Mouse (Mus musculus): ENCODE data around the gene Ulbp1. TPM values are rescaled to one million over a fixed set of nuclear protein-coding genes. Genes with fewer than 3 reads are reported as not detected.

Gene Ulbp1
- polyA plus RNA-seq, 1 experiment from 2014 or later = 0.91 TPM

GRCm38 (mm10) chr10:7391935-7392930 is 81.2 kb downstream of the Ulbp1 start:
- Histone ChIP-seq H3K27ac (replicated peaks) (no peak overlapping the region), H3K27me3 (replicated peaks) (peaks cover 37% of the 10 kb centered on the region), H3K4me1 (peaks cover 32% of the 10 kb centered on the region), H3K9me3 (replicated peaks) (no peaks in the 10 kb centered on the region), H3K9ac (replicated peaks) (peak overlapping the region; percentile 44; the same call in 1 of the 2 replicates), H3K4me2 (peak overlapping the region; percentile 100), H3K4me3 (replicated peaks) (peak overlapping the region; percentile 61), H3K36me3 (no peaks in the 10 kb centered on the region)
- ATAC-seq (ENCODE audit: low FRiP score) = peak; percentile 32
- WGBS = under 1% methylated on average over 72 of the region's 73 CpGs

- Histone ChIP-seq H3K4me2 (peak overlapping the region; percentile 100), H3K27me3 (replicated peaks) (peaks cover 37% of the 10 kb centered on the region), H3K9ac (replicated peaks) (peak overlapping the region; percentile 44), H3K4me3 (replicated peaks) (peak overlapping the region; percentile 61), H3K4me1 (peaks cover 32% of the 10 kb centered on the region), H3K27ac (replicated peaks) (no peak overlapping the region), H3K9me3 (replicated peaks) (no peaks in the 10 kb centered on the region), H3K36me3 (no peaks in the 10 kb centered on the region)
- under 1% methylated on average over 20 of the region's 20 CpGs for WGBS
- ATAC-seq (ENCODE audit: low FRiP score) = peak; percentile 40
Measured at GRCm38 (mm10) chr10:7391561-7391934, 81.9 kb downstream of the Ulbp1 start.

DNA sequence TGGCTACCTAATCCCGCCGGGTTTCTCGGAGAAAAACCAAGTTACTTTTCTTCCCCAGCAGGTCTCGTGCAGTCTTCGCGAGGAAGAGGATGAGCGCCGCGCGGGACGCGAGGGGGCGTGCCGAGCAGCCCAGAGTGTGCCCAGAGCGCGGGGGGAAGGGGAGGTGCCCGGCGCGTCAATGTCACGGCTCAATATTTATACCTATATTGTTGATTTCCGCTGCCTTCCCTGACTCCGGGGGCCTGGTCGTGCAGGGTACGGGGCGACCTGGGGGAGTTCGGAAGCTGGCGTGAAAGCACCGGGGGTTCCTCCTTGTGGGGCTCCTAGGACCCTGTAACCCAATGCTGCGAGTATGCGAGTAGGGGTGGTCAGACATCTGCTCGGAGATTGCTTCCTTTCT is 82.3 kb downstream of the Ulbp1 start:
- Histone ChIP-seq H3K4me3 (replicated peaks) (peak overlapping the region; percentile 61), H3K9me3 (replicated peaks) (no peaks in the 10 kb centered on the region), H3K27me3 (replicated peaks) (peaks cover 37% of the 10 kb centered on the region), H3K4me1 (peaks cover 32% of the 10 kb centered on the region), H3K36me3 (no peaks in the 10 kb centered on the region), H3K27ac (replicated peaks) (no peak overlapping the region), H3K9ac (replicated peaks) (peak overlapping the region; percentile 44), H3K4me2 (peak overlapping the region; percentile 100)
- ATAC-seq (ENCODE audit: low FRiP score) = peak; percentile 72; the same call in 1 of the 2 replicates
- 0% methylated on average over 24 of the region's 31 CpGs for WGBS

Other genes with a start within 250 kb of the Ulbp1 start
- gene Lrp11, start 116.2 kb upstream of the Ulbp1 start, polyA plus RNA-seq (2015; fragmentation: Nextera tagmentation; extraction: Ambion mirVana) = 37.6 and 49.1 TPM in 2 replicates
- 28.3 and 34.4 TPM in 2 replicates for gene Nup43, start 193.9 kb upstream of the Ulbp1 start, polyA plus RNA-seq (2015; fragmentation: Nextera tagmentation; extraction: Ambion mirVana)
- gene Pcmt1, start 207.5 kb upstream of the Ulbp1 start, polyA plus RNA-seq (2015; fragmentation: Nextera tagmentation; extraction: Ambion mirVana) = 187 and 194 TPM in 2 replicates
- gene Lats1, start 207.6 kb upstream of the Ulbp1 start, polyA plus RNA-seq (2015; fragmentation: Nextera tagmentation; extraction: Ambion mirVana) = 7.7 and 7.8 TPM in 2 replicates